Mouse (Mus musculus) retina, postnatal 1 day (tissue): ENCODE measurements around the gene Stra6.

Source experiments
- DNase-seq: peaks from one replicate; pipeline ENCODE4 v3.0.0-alpha.2; 2012

The Stra6 gene

DNA sequence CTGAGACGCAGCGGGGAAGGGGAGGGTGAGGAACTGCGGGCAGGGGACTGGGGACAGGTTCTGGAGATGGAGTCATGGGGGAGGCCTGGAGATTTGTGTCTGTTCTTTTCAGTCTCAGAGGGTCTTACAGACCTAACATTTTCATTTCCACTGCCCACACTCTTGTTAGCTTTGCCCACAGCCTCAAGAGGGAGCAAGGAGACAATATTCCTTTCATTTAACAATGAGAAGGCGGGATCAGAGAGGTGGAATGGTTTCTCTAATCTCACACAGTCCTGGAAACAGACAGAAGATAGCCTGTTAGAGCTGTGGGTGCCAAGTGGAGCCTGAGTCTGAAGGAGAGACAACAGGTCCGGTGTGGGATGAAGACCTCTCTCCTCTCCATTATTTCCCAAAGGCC, 11.7 kb upstream of the Stra6 start:
- DNase-seq, result no peak

DNA sequence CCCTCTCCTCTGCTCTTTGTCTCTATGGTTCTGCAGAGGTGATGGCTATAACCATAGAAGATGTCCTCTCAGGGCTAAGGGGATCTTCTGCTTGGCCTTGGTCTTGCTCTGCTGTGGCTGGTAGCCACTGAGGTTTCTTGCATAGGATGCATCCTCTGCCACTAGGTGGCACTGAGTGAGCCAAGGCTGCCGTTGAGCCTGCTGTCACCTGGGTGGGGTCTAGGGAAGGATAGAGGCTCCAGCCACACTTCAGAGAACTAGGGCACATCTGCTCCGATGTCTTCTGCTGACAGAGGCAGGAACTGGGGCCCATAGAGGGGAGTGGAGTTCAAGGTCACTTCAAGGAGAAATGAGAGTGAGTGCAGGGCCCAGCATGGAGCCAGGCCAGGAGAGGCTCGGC, 10.5 kb upstream of the Stra6 start:
- peak; percentile 85 for DNase-seq

DNA sequence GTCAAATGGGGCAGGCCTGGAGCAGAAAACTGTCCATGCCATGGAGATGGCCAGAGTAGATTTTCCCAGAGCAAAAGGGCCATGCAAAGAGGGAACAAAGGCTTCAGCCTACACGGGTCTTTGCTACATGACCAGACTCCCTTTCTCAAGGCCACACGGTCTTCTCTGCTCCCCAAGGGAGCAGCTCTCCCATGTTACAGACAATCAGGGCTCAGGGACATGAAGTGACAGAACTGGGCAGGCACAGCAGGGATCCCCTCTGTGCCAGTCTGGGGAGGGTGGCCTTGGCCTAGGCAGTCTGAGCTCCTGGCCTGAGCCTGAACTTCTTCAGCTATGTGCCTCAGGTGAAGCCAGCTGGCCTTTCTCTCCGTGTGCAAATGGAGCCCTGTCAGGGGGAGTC, 10.0 kb upstream of the Stra6 start:
- no peak for DNase-seq

DNA sequence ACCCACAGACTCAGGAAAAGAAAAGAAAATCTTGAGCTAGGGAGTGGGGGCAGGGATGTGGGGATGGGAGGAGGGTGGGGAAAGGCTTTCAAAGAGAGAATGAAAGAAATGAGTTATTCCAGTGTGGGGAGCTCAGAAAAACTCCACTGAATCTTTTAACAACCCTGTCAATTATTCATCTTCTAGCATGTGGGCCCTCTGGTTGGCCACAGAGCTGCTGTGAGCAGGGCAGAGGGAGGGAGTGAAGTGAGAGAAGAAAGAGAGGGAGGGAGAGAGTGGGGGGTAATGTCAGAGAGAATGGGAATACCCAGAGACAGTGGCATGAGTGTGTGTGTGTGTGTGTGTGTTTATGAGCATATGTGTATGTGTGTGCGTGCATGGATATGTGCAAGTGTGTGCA, 9.6 kb upstream of the Stra6 start:
- DNase-seq, result no peak

DNA sequence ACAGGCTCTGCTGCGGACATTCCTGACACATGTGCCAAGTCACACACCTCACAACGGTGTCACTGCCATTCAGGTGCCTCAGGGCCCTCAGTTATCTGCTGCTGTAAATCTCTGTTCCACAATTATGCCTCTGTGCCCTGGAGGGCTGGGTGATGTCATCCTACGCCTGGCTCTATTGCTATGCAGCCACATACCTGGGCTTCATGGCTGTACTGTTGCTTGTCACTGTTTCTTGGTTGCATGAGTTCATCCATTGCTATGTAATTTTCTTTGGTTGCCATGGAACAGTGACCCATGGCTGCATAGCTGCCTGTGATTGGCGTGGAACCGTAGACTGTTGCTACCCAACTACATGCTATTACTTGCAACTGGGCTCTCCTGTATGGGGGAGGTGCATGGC, 7.9 kb upstream of the Stra6 start:
- no peak for DNase-seq

DNA sequence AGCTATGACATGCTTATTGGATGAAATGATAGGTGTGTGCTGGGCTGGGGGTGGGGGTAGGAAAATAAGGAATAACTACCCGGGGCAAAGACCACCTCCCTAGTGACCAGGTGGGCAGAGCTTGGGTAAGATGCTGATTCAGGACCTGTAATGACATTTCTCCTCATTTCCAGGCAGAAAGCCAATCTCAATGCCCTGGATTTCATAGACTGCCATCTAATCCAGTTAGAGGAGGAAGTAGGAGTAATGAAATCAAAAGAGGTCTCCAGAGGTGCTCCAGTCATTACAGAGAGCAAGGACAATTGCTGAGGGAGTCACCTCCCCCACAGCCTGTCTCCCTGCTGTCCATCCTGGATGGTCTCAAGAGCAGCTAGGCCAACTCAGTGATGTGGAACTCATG, 3.7 kb upstream of the Stra6 start:
- no peak for DNase-seq

DNA sequence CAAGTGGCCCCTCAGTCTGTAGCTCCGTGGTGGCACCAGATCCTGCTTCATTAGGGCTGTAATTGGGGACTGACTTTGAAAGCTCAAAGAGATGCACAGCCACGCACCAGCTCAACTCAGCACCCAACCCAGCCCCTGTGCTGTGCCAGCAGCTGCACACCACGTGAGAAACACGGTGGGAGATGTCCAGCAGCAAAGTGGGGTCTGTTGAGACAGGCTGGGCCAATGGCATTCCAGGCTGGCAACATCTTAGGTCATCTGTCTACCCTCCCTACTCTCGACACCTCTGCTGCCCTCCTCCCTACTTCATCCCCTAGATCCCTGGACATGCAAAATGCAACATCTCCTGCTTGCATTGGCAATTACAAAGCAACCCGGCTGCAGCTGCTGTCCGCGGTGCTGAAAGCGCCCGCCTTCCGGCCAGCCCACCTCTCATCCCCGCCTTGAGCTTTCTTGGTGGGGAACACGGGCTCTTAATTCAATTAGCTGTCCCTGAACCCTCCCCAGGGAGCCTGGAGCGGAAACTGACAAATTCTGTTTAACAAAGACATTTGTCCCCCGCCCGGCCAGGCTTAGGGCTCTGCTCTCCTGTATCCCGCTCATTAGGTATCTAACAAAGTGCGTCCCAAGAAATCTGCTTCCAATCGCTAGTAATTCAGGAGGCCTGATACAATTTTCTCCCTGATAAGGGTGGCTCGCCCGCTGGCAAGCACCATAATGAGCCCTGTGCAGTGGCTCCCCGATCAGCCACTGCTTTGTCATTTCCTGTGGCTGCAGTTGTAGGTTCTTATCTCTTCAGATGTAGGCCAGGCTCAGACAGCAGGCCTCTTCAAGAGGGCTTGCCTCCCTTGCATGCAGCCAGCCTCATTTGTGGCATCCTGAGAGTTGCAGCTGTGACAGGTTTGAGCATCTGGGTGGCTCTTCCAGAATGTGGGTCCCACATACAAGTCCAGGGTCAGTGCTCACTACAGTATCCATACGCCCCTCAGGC, 2.6 kb upstream of the Stra6 start:
- DNase-seq, result peak; percentile 83

DNA sequence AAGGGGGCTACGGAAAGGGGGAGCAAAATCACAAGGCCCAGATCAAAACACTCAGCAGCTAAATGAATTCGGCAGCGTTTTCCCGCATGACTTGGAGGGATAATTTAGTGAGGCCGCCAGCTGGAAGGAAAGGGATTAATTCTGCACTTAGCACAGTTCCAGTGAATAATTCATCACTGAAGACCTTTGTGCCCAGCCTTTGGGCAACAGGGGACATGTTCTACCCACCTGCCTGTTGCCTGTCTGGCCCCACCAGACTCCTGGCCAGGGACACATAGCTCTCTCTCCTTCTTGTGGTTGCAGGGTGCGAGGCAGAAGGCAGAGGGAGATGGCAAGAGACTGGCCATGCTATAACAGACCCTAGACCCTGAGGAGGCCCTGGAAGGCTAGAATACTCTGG, 1.9 kb downstream of the Stra6 start:
- DNase-seq, result peak; percentile 79

DNA sequence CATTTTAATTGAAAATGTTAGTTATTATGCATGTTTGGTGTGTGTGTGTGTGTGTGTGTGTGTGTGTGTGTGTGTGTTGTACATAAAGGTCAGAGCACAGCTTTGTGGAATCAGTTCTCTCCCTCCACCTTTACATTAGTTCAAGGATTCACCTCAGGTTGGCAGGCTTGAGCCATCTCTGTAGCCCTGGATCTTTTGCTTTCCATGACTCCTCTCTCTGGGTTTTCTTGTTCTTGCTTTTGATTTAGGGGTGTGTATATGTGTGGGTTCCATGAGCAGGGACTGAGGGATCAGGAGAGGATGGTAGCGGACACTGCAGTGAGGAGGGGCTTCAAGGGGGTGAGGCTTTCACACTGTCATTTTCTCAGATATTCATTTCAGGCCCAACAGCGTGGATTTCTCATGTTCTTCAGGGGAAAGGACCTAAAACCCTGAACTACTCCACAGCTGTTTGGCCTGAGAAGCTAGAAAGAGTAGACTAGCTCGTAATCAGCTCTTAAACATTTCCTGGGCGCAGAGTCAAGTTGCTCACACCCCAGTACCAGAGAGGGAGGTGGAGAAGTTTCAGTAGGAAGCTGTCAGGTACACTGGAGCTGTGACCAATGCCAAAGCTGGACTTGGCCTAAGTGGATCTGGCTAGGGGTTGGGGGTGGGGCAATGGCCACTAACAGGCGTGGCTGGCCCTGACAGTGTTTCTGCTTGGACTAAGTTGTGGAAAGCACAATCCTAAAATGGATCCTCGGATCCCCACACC, 2.6 kb downstream of the Stra6 start:
- DNase-seq, result no peak

DNA sequence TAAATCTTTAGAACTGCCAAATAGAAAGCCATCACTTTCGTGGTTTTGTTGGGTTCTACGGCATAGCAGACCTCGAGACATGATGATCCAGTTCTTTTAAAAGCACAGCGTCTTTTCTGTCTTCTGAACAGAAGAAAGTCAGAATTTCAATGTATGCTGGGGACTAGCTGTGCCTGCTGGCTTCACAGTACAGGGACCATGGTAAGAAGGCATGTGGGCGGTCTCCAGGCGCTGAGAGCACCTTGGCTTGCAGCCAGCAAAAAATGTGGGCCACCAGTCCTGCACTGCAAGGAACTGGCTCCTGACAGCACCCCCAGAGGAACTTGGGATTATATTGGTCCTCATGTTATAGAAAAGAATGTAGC, 3.1 kb downstream of the Stra6 start:
- peak; percentile 52 for DNase-seq

DNA sequence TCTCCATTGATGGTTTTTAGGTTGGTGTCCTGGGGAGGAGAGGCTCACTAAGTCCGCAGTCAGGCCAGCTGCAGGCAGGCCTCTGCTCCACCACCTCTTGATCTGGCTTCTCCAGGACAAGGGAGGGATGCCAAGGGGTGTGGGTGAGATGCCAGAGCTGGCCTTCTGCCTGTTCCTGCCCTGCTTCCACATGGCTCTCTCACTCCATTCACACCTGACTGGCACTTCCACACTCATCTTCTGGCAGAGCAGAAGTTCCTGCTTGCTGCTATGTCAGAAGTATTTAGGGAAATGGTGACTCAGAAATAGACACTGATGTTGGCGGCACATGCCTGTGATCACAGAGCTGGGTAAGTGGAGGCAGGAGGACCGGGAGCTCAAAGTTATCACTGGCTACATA, 4.0 kb downstream of the Stra6 start:
- no peak for DNase-seq

DNA sequence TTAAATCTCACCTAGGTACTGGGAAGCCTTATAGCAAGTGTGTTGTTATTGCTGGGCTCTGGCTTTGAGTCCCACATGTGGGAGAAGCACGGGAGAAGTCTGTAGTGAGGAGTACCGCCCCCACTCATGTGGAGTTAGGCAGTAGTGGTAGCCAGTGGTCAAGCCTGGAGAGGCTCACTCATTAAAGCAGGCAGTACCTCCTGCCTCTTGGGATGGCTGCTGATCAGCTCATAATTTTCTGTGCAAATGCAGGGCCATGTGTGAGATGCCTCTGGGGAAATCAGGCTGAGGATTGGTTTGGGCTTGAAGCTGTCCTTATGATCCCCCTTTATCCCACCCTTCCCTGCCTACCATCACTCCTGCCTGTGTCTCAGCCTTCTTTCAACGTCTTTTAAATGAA, 11.0 kb downstream of the Stra6 start:
- DNase-seq, result no peak

DNA sequence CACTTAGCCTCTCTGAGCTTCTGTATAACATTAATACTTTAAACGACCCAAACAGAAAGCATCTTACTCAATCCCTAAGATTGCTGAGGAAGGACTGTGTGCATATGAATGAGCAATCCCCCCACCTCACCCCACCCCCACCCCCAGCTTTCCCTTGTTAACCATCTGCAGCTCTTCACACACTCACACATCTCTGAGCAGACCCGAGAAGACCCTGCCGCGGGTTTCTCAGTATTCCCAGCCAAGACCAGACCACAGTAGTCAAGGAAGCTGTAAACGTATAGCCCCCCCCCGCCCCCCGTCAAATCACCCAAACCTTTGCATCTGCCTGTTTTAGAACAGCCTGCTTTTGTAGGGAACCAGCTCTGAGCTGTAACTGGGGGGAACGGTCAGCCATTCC, 21.0 kb downstream of the Stra6 start:
- DNase-seq, result no peak

DNA sequence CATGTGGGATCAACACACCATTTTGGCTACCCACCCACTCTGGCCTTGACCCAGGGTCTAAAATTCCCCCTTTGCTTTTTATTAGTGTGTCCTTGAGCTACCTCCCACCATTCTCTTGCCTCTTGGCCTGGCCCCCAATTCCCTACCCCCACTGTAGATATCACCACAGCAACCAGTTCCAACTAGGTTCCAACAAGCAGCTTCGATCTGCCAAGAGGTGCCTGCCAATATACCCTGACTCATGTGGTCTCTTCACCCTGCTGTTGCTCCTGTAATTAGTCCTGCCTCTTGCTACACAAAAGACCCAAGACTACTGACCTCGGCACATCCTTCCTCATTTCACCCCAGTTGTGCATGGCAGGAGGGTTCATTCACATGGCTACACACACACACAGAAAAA, 21.5 kb downstream of the Stra6 start:
- peak; percentile 49 for DNase-seq

DNA sequence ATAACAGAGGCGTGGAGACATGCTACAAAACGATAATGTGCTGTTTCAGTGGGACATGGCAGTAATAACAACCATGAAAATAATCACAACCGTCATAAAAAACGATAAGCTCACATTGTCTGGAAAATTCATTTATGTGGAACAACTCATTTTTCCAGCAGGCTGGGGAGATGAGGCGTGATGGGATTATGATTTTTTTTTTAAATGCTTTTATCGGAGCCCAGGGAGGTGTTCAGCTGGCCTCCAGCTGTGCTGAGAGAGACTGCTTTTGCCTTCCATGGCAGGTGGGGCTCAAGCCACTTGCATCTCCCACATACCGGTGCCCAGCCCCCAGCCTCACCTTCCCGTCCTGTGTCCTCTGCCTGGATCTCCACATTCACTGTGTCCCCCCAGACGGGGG, 22.6 kb downstream of the Stra6 start:
- no peak for DNase-seq

DNA sequence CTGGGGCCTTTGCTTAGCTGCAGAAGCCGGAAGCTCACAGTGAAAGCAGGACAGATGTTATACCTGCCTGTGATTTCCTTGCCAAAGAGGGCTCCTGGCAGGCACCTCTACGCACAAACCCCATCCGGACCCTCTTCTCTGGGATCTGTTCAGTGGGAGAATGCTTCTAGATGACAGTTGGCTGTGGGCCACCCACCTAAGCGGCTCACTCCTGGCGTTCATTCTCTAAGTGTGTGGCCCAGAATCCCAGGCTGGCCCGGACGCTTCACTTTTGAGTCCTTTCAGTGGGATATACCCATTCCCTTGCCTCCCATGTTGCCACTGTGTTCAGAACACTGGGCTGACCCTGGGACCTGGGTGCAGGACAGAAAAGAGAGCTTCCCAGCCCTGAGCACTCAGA, 23.3 kb downstream of the Stra6 start:
- no peak for DNase-seq

DNA sequence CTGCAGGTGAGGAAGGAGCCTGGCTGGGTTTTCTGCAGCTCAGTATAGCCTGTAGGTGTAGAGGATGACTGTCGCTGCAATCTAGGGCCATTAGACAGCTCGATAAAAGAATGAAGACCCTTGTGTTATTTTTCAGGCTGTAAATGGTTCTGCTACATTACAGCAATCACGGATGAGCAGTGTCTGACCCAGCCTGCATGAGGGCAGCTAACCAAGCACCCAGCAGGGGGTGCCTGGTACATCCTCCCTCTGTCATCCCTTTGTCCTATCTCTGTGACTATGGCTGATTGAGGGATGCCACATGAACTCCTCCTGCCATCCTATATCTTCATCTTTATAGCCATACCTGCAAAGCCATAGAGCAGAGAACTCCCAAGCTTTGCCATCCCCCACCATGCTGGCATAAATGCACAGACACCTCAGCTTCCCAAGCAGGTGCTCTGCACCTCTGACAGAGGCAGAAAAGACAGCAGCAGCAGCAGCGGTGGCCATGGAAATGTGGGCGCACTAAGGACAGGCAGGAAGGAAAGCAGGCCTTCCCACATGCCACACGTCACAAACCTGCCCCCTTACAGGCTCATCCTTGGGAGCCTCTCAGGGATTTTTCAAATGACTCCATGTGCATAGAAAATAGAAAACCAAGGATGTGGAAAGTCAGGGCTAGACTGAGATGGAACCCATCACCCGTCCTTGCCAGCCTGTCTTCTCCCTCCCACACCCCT, 23.9 kb downstream of the Stra6 start:
- DNase-seq, result peak; percentile 33

DNA sequence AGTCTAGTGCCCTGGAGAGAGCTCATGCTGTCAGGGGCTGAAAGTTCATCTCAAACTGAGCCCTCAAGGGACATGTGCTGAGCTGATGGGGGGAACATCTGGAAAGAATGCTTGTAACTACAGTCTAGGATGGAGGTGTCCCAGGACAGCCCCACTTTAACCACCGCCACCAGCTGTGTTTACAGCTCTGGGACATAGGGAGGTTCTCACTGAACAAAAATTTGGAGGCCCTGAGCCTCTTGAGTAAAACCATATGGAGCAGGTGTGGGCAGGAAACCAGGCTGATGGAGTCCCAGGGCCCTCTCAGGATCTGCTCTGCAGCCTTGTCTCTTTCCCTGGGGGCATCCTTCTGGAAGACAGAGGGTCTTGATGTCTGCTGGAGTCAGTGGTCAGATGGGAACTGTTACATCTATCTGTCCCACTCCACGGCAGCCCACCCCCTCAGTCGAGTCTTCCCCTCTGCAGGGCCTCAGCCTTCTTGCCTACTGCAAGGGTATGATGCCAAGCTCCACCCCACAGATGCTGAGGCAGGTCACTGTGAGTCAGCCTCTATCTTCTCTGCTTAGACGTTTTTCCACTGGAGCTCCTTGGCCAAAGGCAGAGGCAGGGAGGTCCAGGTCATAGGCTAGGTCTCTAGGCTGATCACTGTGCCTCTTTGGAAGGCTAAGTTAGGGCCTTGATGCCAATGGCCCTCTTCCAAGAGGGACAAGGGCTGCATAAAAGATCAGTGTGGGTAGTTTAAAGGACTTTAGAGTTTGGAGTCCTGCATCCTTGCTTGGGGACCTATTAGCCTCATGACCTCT, 28.2 kb downstream of the Stra6 start:
- DNase-seq, result no peak

DNA sequence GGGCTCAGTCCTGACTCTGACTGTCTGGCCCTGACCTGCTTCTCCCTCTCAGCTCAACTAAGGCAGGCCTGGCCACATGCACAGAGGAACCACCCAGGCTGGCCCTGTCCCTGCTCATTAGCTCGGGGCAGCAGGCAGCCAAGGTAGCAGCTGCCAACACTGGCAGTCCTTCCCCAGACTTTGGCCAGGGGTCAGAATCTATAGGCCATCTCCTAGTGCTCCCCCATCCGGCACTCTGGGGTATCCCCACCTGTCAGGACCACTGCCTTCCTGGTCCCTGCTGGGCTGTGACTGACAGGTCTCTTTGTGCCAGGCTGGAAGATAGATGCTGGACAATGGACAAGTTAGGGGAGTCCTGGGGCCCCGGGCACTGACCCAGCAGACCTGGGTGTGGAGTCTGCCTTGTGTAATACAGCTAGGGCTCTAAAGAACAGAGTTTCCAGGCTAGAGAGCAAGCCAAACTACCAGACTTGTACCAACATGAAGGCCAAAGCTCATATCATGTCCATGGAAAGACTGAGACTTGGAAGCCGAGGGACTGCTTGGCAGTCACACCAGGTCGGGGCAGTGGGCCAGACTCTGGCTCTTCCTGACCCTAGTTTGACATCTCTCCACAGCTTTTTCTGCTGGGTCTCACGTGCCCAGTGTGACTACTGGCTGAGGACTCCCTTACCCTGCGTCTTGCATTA, 29.1 kb downstream of the Stra6 start:
- DNase-seq, result peak; percentile 48

DNA sequence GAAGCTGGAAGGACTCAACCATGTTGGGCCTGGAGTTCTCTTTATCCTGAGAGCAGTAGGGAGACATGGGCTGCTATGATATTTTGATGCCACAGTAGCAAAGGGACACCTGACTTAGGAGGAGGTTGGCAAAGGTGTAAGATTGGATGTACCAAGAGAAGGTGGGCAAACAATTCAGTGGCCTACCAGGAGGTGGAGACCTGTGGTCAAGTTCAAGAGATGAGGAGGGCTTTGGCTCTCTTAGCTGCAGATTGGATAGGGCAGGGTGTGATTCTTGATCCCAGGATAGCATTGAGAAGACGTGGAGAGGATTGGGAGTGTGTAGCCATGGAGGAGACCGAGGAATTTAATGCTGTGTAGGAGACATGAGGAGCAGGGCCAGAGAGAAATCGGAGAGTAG, 30.2 kb downstream of the Stra6 start:
- DNase-seq, result no peak

DNA sequence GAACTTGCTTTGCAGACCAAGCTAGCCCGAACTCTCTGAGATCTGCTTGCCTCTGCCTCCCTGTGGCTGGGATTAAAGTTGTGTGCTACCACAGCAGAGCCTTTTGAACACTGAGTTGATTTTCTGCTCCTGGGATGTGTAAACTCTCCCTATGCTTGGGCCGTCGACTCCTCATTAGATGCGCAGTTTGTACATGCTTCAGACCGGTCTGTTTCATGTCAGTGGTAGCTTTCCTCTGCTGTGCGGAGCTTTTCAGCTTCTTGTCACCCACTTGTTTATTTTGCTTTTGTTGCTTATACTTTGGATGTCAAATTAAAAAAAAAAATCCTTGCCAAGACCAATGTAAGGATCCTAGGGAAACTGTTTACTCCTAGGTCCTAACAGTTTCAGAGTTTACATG, 32.4 kb downstream of the Stra6 start:
- DNase-seq, result no peak
